Mouse (Mus musculus) frontal cortex, adult 2 months (tissue): ENCODE measurements at regions not wholly inside any gene's neighbourhood (a gene's known extent, or its start where the extent isn't known, plus 50 kb on each side); places are given as distances from the start of the nearest gene placed in this dataset.
A peak's percentile ranks its signal among the peaks of the same experiment; 100 is the strongest.

Experiments
- DNase-seq, 2 experiments: peaks; one replicate each; pipeline ENCODE4 v3.0.0; 2022; ENCODE audit warnings: low spot score in 1 of 2; ENCODE audit errors: extremely low spot score in 1 of 2

GRCm38 (mm10) chr1:49795017-49795416 lies 1105.4 kb upstream of the Tmeff2 start:
- DNase-seq = no peak

GRCm38 (mm10) chr1:49809386-49809785 lies 1091.1 kb upstream of the Tmeff2 start:
- peak in 1 of 2 experiments; percentile 1 for DNase-seq
